Mouse (Mus musculus) cerebellum, adult 2 months (tissue): ENCODE data around the gene Plpp1.

Experiments used
- CTCF ChIP-seq: fragments of 200-500 bp; IDR thresholded peaks from 2 replicates; pipeline ENCODE4 v1.5.1; 2011; ENCODE audit warnings: low read depth, mild to moderate bottlenecking, control low read depth, low read length, moderate library complexity, borderline replicate concordance; ENCODE audit not compliant: insufficient read depth
- POLR2A ChIP-seq: fragments of 200-500 bp; IDR thresholded peaks from 2 replicates; pipeline ENCODE4 v1.6.1; 2011; ENCODE audit warnings: low read length, control low read depth, borderline replicate concordance; ENCODE audit not compliant: insufficient read depth

- TF ChIP-seq CTCF (no peak), POLR2A (no peak)
These were observed 9.1 kb downstream of the Plpp1 start for GRCm38 (mm10) chr13:112809504-112810247.
